Mouse (Mus musculus) limb, embryonic 13.5 days (tissue): Measurements from ENCODE around the gene Atp11b. TPM values are rescaled to one million over a fixed set of nuclear protein-coding genes. Genes with fewer than 3 reads are reported as not detected.

Experiments
- ATAC-seq: fragments of 200-750 bp; cut with Nextera tagmentation; 2 replicates; pipeline ENCODE4 v1.8.0; 2017; ENCODE audit warnings: low read depth, moderate number of reproducible peaks, moderate TSS enrichment; ENCODE audit not compliant: low FRiP score
- H3K27ac ChIP-seq: fragments of 300-500 bp; sonication (generic); 2 replicates; pipeline ENCODE4 v1.5.1; 2015; ENCODE audit warnings: inconsistent platforms, mild to moderate bottlenecking, moderate library complexity
- H3K27me3 ChIP-seq: fragments of 300-500 bp; sonication (generic); 2 replicates; pipeline ENCODE4 v1.6.1; 2015; ENCODE audit warnings: mild to moderate bottlenecking, inconsistent platforms
- H3K36me3 ChIP-seq: fragments of 300-500 bp; sonication (generic); 2 replicates; pipeline ENCODE4 v1.6.1; 2015; ENCODE audit warnings: inconsistent platforms, mild to moderate bottlenecking, moderate library complexity
- H3K4me1 ChIP-seq: fragments of 300-500 bp; sonication (generic); 2 replicates; pipeline ENCODE4 v1.6.1; 2015; ENCODE audit warnings: inconsistent platforms
- H3K4me2 ChIP-seq: fragments of 300-500 bp; sonication (generic); replicated peaks from 2 replicates; pipeline ENCODE4 v1.6.1; 2015; ENCODE audit warnings: inconsistent platforms, mild to moderate bottlenecking, moderate library complexity
- H3K4me3 ChIP-seq: fragments of 300-500 bp; sonication (generic); 2 replicates; pipeline ENCODE4 v1.5.1; 2015; ENCODE audit warnings: moderate library complexity, mild to moderate bottlenecking, inconsistent platforms
- H3K9ac ChIP-seq: fragments of 300-500 bp; sonication (generic); 2 replicates; pipeline ENCODE4 v1.6.1; 2015; ENCODE audit warnings: mild to moderate bottlenecking, inconsistent platforms
- H3K9me3 ChIP-seq: fragments of 300-500 bp; sonication (generic); 2 replicates; pipeline ENCODE4 v1.6.1; 2016; ENCODE audit warnings: inconsistent platforms
- WGBS: fragments of 180-500 bp; shearing (Covaris S2); methylation state at CpG from one replicate; pipeline ENCODE4 v1.1.7; 2015; 5-methylcytosine and 5-hydroxymethylcytosine counted together
- polyA plus RNA-seq: library from polyadenylated mRNA; unstranded; fragments of >200 nt; fragmentation: Nextera tagmentation; extraction: Ambion mirVana; gene quantifications from 2 replicates; pipeline ENCODE4 v1.2.1, GENCODE M21; 2015

The Atp11b gene
- polyA plus RNA-seq, 1 experiment from 2014 or later: 30.4 TPM

DNA sequence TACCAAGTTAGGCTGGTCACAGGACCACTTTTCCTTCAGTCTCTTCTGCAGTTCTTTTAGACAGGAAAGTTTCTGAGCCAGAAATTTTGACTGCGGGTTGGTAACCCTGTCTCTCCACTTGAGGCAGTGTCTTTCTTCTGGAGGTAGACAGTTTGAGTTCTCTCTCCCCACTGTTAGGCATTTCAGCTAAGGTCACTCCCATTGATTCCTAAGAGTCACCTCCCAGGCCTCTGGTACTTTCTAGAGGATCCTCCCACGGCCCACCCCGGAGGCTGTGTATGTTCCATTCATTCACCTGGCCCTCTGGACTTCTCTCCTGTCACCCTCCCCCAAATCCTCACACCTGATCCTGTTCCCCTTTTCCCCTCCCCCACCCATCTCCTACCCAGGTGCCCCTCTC is 68.1 kb downstream of the Atp11b start:
- H3K36me3 ChIP-seq: peaks cover 40% of the 10 kb centered on the region
- H3K4me1 ChIP-seq: no peaks in the 10 kb centered on the region
- H3K27me3 ChIP-seq: no peaks in the 10 kb centered on the region
- H3K27ac ChIP-seq: no peak overlapping the region
- WGBS: 97% methylated on average over 3 of the region's 3 CpGs
- H3K4me2 ChIP-seq: no peak overlapping the region
- no peaks in the 10 kb centered on the region for H3K9me3 ChIP-seq
- no peak for ATAC-seq
- no peak overlapping the region for H3K9ac ChIP-seq
- H3K4me3 ChIP-seq: no peak overlapping the region

DNA sequence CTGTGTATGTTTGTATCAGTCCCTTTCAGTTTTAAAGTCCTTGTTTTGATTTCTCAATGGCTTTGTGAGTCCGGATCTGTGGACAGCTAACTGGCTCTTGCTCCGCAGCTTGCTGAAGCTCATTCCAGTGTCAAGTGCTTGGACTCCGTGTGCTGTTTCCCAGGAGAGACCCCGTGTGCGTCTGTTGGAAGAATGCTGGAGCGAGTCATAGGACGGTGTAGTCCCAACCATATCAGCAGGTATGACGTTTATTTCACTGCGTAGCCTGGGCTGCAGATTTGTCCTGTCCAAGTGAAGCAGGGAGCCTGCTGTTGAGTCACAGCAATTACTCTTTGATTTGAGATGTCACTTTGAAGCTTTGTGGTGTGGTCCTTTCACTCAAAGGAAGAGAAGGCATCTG is 95.4 kb downstream of the Atp11b start:
- no peak for ATAC-seq
- no peaks in the 10 kb centered on the region for H3K27me3 ChIP-seq
- H3K4me2 ChIP-seq: no peak overlapping the region
- no peaks in the 10 kb centered on the region for H3K4me1 ChIP-seq
- 95% methylated on average over 9 of the region's 9 CpGs for WGBS
- H3K27ac ChIP-seq: no peak overlapping the region
- peaks cover 36% of the 10 kb centered on the region for H3K36me3 ChIP-seq
- 0 out of 2 replicates have a peak, but pooled peaks cover 2% of the 10 kb centered on the region for H3K9me3 ChIP-seq
- H3K9ac ChIP-seq: no peak overlapping the region
- H3K4me3 ChIP-seq: no peak overlapping the region

DNA sequence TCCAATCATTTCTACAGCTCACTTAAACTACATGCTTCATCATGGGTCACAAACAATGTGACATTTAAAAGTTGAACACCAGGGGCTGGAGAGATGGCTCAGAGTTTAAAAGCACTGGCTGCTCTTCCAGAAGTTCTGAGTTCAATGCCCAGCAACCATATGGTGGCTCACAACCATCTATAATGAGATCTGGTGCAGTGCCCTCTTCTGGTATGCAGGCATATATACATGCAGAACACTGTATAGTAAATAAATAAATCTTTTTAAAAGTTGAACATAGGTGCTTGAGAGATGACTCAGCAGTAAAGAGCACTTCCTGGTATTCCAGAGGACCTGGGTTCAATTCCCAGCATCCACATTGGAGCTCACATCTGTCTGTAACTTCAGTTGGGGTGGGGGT is 129.4 kb downstream of the Atp11b start:
- no peak overlapping the region for H3K27ac ChIP-seq
- peaks cover 7% of the 10 kb centered on the region; the same call in 1 of the 2 replicates for H3K36me3 ChIP-seq
- no peaks in the 10 kb centered on the region for H3K4me1 ChIP-seq
- H3K4me3 ChIP-seq: no peak overlapping the region
- no peak overlapping the region for H3K9ac ChIP-seq
- ATAC-seq: no peak
- no peaks in the 10 kb centered on the region for H3K9me3 ChIP-seq
- no peaks in the 10 kb centered on the region for H3K27me3 ChIP-seq
- no peak overlapping the region for H3K4me2 ChIP-seq

DNA sequence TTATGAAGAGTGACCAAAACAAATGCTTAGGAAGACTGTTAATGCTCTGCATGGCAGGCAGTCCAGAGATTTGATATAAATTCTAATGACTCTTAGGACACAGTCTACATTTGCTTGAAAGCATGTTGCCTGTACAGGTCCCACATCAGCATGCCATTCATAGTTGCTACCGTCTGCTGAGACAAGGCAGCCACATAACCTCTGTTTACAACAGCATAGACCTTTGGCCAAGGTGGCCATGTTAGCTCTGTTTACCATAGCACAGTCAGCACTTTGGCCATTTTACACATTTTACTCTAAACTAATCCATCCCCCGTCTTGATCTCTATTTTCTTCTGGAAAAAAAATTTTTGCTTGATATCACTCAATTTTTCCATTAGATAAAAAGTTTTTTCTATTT is 135.6 kb downstream of the Atp11b start:
- ATAC-seq: no peak
- no peak overlapping the region for H3K27ac ChIP-seq
- H3K4me3 ChIP-seq: no peak overlapping the region
- no peak overlapping the region for H3K9ac ChIP-seq
- no peaks in the 10 kb centered on the region for H3K9me3 ChIP-seq
- 85% methylated on average over 2 of the region's 2 CpGs for whole genome bisulfite sequencing
- H3K4me2 ChIP-seq: no peak overlapping the region
- no peaks in the 10 kb centered on the region for H3K4me1 ChIP-seq
- peaks cover 31% of the 10 kb centered on the region for H3K36me3 ChIP-seq
- no peaks in the 10 kb centered on the region for H3K27me3 ChIP-seq

DNA sequence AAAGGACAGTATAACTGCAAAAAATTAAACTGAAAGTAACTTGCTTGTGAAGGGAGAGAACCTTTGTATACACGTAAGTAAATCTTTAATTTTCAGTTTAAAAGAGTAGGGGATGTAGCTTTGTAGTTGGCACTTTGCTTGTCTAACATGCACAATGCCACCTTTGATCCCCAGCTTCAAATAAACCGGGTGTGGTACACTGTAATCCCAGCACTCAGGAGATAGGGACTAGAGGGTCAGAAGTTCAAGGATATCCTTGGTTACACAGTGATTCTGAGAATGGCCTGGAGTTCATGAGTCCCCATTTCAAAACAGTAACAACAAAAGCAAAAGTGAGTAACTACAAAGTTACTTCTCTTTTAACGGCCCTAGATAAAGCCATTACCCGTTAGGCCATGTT is 137.2 kb downstream of the Atp11b start:
- no peak for ATAC-seq
- WGBS: 81% methylated on average over 4 of the region's 4 CpGs

DNA sequence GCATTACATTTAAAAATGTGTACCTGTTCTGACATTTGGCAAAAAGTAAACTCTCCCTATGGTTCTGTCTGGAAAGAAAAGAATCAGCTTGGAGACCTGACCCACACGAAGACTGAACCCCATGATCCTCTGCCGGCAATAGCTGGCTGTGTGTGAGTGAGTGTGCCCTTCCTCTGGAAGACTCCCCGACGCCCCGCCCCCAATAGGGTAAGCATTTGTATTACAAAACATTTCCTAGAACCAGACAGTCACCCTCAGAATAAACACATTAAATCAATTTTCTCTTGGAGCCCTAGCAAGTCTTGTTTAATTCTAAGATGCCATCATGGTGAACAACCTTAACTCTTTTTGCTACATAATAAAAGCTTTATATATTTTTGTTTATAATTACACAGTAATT is 139.2 kb downstream of the Atp11b start:
- WGBS: 90% methylated on average over 5 of the region's 5 CpGs
- Histone ChIP-seq H3K9ac (no peak overlapping the region), H3K9me3 (no peaks in the 10 kb centered on the region), H3K4me3 (no peak overlapping the region), H3K27me3 (no peaks in the 10 kb centered on the region), H3K36me3 (peaks cover 33% of the 10 kb centered on the region), H3K4me1 (no peaks in the 10 kb centered on the region), H3K27ac (no peak overlapping the region), H3K4me2 (no peak overlapping the region)
- no peak for ATAC-seq

More for the DNA sequence above, 137.2 kb downstream of the Atp11b start:
- no peaks in the 10 kb centered on the region for H3K9me3 ChIP-seq
- peaks cover 35% of the 10 kb centered on the region for H3K36me3 ChIP-seq
- no peaks in the 10 kb centered on the region for H3K4me1 ChIP-seq
- no peak overlapping the region for H3K4me3 ChIP-seq
- no peaks in the 10 kb centered on the region for H3K27me3 ChIP-seq
- no peak overlapping the region for H3K27ac ChIP-seq
- no peak overlapping the region for H3K9ac ChIP-seq
- no peak overlapping the region for H3K4me2 ChIP-seq

DNA sequence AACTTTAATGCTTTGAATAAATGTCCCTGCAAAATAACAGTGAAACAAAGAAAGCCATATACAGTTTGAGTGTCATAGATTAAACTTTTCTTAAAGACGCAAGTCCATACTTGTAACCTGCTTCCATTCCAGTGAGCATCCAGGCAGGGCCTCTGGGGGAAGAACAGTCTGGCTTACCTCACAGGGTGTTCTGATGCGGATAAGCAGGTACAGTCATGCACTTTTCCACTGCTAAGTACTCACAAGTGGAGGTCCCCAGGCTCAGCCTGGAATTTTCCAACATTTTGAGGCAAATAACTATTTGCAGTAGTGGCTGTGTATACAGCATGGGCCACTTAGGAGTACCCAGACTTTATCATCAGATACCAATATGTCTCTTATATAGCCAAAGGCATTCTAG is 144.0 kb downstream of the Atp11b start:
- no peak overlapping the region for H3K9ac ChIP-seq
- H3K4me2 ChIP-seq: no peak overlapping the region
- H3K9me3 ChIP-seq: no peaks in the 10 kb centered on the region
- H3K36me3 ChIP-seq: peaks cover 42% of the 10 kb centered on the region
- no peak overlapping the region for H3K4me3 ChIP-seq
- H3K27ac ChIP-seq: no peak overlapping the region
- no peaks in the 10 kb centered on the region for H3K4me1 ChIP-seq
- WGBS: 90% methylated on average over 2 of the region's 2 CpGs
- no peaks in the 10 kb centered on the region for H3K27me3 ChIP-seq
- no peak for ATAC-seq

DNA sequence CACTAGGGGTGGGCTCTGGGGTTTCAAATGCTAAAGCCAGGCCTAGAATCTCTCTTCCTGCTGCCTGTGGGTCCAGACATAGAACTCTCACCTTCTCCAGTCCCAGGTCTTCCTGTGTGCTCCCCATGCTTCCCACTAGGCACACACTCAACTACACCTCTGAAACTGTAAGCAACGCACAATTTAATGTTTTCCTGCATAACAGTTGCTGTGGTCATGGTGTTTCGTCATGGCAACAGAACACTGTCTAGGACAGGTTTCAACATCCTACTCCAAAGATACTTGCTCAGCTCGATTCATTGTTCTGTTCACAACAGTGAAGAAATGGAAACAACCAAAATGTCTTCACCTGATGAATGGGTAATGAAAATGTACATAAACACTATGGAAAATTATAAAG is 145.2 kb downstream of the Atp11b start:
- Histone ChIP-seq H3K27me3 (no peaks in the 10 kb centered on the region), H3K4me2 (no peak overlapping the region), H3K9me3 (no peaks in the 10 kb centered on the region), H3K4me1 (no peaks in the 10 kb centered on the region), H3K4me3 (no peak overlapping the region), H3K27ac (no peak overlapping the region), H3K36me3 (peaks cover 46% of the 10 kb centered on the region), H3K9ac (no peak overlapping the region)
- no peak for ATAC-seq
- 97% methylated on average over 3 of the region's 3 CpGs for WGBS

DNA sequence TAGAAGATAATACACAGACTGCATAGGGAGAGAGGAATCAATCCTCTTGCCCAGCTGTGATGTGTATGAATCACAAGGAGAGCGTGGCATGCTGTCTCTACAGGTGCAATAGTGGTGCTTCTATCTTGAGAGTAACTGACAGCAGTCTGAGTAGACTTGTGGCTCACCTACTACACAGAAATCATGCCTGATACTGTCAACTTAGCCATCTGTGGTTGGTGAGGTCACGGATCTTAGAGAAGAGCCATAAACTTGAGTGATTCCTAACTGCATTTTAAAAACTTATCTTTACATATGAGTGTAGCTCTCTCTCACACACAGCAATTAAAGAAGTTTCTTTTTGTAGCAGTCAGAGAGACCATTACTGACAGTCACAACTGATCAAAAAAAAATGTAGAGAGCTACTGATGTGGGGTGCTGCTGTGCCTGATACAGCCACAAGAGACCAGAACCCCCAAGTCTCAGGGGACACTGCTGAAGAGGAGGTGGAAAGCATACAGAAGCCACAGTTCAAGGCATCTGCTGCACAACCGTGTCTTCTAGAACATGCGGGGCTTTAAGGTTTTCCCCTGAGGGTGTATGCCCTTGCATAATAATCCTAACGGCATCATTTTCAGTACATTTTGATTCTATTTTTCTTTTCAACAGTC is 146.8 kb downstream of the Atp11b start:
- Histone ChIP-seq H3K27me3 (no peaks in the 10 kb centered on the region), H3K4me3 (no peak overlapping the region), H3K4me2 (no peak overlapping the region), H3K27ac (no peak overlapping the region), H3K4me1 (no peaks in the 10 kb centered on the region), H3K36me3 (peaks cover 54% of the 10 kb centered on the region), H3K9ac (no peak overlapping the region), H3K9me3 (no peaks in the 10 kb centered on the region)
- WGBS: 92% methylated on average over 5 of the region's 5 CpGs
- no peak for ATAC-seq

Other genes with a start within 250 kb of the Atp11b start
- gene Dcun1d1, start 183.3 kb downstream of the Atp11b start, polyA plus RNA-seq: 112 and 114 TPM in 2 replicates
- 38.8 and 39.4 TPM in 2 replicates for gene Mccc1, start 246.6 kb downstream of the Atp11b start, polyA plus RNA-seq